Mouse (Mus musculus): ENCODE measurements around the gene Zmym5. TPM values are rescaled to one million over a fixed set of nuclear protein-coding genes. Genes with fewer than 3 reads are reported as not detected.
"Not testable (repeated sequence)": the region's sequence is repeated elsewhere in the genome, so short reads cannot be mapped to it uniquely, and the experiment has no call there.

The Zmym5 gene
- polyA plus RNA-seq, 2 experiments: 22.0 to 32.9 TPM

DNA sequence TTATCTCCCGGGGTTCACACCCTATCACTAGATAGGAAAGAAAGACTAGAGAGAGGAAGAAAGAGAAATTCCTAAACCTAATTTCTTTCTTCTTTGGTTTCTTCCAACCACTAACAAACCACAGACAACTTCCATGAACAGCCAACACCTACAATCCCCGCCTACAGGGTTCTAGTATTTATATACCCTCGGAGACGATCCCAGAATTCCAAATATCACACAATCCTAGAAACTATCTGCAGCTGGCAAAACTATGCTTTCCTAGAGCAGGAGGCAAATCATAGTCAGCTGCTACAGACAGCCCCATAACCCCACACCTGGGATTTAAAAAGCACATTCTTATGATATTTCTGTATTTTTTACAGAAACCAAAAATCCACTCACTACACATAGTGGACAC is 36.1 kb downstream of the Zmym5 start:
- no peak overlapping the region for H3K9ac ChIP-seq (ENCODE audit: low read depth, low read length, severe bottlenecking)
- H3K4me2 ChIP-seq (replicated peaks; ENCODE audit: low read depth, low read length, severe bottlenecking): peak overlapping the region; percentile 30; the same call in 1 of the 2 replicates
- H3K27ac ChIP-seq (replicated peaks; ENCODE audit: low read depth, low read length): no peak overlapping the region
- H3K9me3 ChIP-seq (ENCODE audit: control insufficient read depth, low read length): no peaks in the 10 kb centered on the region
- peaks cover 20% of the 10 kb centered on the region for H3K4me1 ChIP-seq (ENCODE audit: control insufficient read depth, insufficient read depth, low read length)
- no peak for ATAC-seq (ENCODE audit: low FRiP score, low read depth)
- WGBS: 55% methylated on average over 4 of the region's 4 CpGs
- no peak for TF ChIP-seq POLR2A (IDR thresholded peaks at IDR 0.05; ENCODE audit: borderline replicate concordance, extremely low read depth, insufficient read depth, insufficient read length)
- no peaks in the 10 kb centered on the region for H3K27me3 ChIP-seq (ENCODE audit: control insufficient read depth, insufficient read depth, low read length)
- DNase-seq (ENCODE audit: low spot score): peak; percentile 14
- H3K4me3 ChIP-seq (replicated peaks; ENCODE audit: low read length): peak overlapping the region; percentile 16
- H3K36me3 ChIP-seq (ENCODE audit: control insufficient read depth, insufficient read depth, low read length): peaks cover 18% of the 10 kb centered on the region

DNA sequence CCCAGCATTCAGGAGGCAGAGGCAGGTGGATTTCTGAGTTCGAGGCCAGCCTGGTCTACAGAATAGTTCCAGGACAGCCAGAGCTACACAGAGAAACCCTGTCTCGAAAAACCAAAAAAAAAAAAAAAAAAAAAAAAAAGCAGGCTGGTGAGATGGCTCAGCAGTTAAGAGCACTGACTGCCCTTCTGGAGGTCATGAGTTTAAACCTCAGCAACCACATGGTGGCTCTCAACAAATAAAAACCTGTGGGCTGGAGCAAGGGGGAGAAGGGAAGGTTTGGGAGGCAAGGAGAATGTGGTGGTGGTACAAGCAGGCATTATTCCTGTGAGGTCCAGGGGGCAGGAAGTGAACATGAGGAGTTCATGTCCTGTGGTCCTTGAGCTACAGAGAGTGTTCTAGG is 45.1 kb downstream of the Zmym5 start:
- ATAC-seq (ENCODE audit: low FRiP score, low read depth); H3K27me3 ChIP-seq (ENCODE audit: control insufficient read depth, insufficient read depth, low read length); H3K9me3 ChIP-seq (ENCODE audit: control insufficient read depth, low read length); H3K4me1 ChIP-seq (ENCODE audit: control insufficient read depth, insufficient read depth, low read length); DNase-seq (ENCODE audit: low spot score); H3K4me2 ChIP-seq (replicated peaks; ENCODE audit: low read depth, low read length, severe bottlenecking); H3K9ac ChIP-seq (ENCODE audit: low read depth, low read length, severe bottlenecking); H3K4me3 ChIP-seq (replicated peaks; ENCODE audit: low read length); H3K27ac ChIP-seq (replicated peaks; ENCODE audit: low read depth, low read length): not testable (repeated sequence)
- WGBS: 88% methylated on average over 2 of the region's 2 CpGs
- peaks cover 52% of the 10 kb centered on the region for H3K36me3 ChIP-seq (ENCODE audit: control insufficient read depth, insufficient read depth, low read length)

DNA sequence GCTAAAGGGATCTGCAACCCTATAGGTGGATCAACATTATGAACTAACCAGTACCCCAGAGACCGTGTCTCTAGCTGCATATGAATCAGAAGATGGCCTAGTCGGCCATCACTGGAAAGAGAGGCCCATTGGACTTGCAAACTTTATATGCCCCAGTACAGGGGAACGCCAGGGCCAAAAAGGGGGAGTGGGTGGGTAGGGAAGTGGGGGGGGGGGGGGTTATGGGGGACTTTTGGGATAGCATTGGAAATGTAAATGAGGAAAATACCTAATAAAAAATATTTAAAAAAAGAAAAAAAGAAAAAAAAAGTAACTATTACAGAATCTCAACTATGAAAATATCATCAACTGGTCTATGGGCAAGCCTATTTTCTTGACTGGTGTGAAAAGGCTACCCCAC is 46.4 kb downstream of the Zmym5 start:
- H3K4me2 ChIP-seq (replicated peaks; ENCODE audit: low read depth, low read length, severe bottlenecking); DNase-seq (ENCODE audit: low spot score); H3K9ac ChIP-seq (ENCODE audit: low read depth, low read length, severe bottlenecking); H3K4me1 ChIP-seq (ENCODE audit: control insufficient read depth, insufficient read depth, low read length); H3K9me3 ChIP-seq (ENCODE audit: control insufficient read depth, low read length); ATAC-seq (ENCODE audit: low FRiP score, low read depth); H3K27me3 ChIP-seq (ENCODE audit: control insufficient read depth, insufficient read depth, low read length); H3K27ac ChIP-seq (replicated peaks; ENCODE audit: low read depth, low read length); H3K4me3 ChIP-seq (replicated peaks; ENCODE audit: low read length): not testable (repeated sequence)
- WGBS: 91% methylated on average over 2 of the region's 3 CpGs
- H3K36me3 ChIP-seq (ENCODE audit: control insufficient read depth, insufficient read depth, low read length): peaks cover 53% of the 10 kb centered on the region

DNA sequence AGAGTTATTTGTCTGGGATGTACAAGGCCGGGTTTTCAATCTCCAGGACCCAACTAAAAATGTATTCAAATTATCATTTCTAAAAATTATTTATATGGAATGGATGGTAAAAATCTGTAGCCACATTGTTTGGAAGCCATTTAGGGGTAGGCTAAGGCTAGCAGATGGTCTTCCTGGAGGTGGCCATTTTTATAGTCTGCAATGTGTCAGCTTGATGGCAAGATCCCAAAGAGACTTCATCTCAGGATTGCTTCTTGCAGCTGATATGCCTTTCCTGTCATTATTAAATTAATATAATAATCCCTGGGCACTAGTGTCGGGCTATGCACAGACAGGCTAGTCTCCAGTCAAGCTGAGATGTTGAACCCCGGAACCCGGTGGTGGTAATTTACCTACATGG is 60.2 kb downstream of the Zmym5 start:
- H3K9ac ChIP-seq (ENCODE audit: low read depth, low read length, severe bottlenecking): no peak overlapping the region
- WGBS: 94% methylated on average over 4 of the region's 4 CpGs
- peaks cover 60% of the 10 kb centered on the region for H3K36me3 ChIP-seq (ENCODE audit: control insufficient read depth, insufficient read depth, low read length)
- ATAC-seq (ENCODE audit: low FRiP score, low read depth) (no peak), DNase-seq (ENCODE audit: low spot score) (no peak)
- TF ChIP-seq POLR2A (IDR thresholded peaks at IDR 0.05; ENCODE audit: borderline replicate concordance, extremely low read depth, insufficient read depth, insufficient read length): no peak
- no peaks in the 10 kb centered on the region for H3K27me3 ChIP-seq (ENCODE audit: control insufficient read depth, insufficient read depth, low read length)
- no peaks in the 10 kb centered on the region for H3K9me3 ChIP-seq (ENCODE audit: control insufficient read depth, low read length)
- H3K4me1 ChIP-seq (ENCODE audit: control insufficient read depth, insufficient read depth, low read length): no peaks in the 10 kb centered on the region
- H3K4me3 ChIP-seq (replicated peaks; ENCODE audit: low read length): no peak overlapping the region
- no peak overlapping the region for H3K27ac ChIP-seq (replicated peaks; ENCODE audit: low read depth, low read length)
- no peak overlapping the region for H3K4me2 ChIP-seq (replicated peaks; ENCODE audit: low read depth, low read length, severe bottlenecking)

Other genes starting within 250 kb of the Zmym5 start
- 5.6 and 9.8 TPM in 2 replicates for gene Cenpj, start 236.3 kb downstream of the Zmym5 start, polyA plus RNA-seq (2012; rRNA removed)
- gene Cenpj, start 236.3 kb downstream of the Zmym5 start, polyA plus RNA-seq (2014; fragmentation: Nextera tagmentation; extraction: Ambion mirVana): 8.0 and 8.6 TPM in 2 replicates
- gene Parp4, start 236.1 kb downstream of the Zmym5 start, polyA plus RNA-seq (2012; rRNA removed): 4.7 and 5.2 TPM in 2 replicates
- gene Parp4, start 236.1 kb downstream of the Zmym5 start, polyA plus RNA-seq (2014; fragmentation: Nextera tagmentation; extraction: Ambion mirVana): 3.9 TPM in 2 replicates
- 22.3 and 23.4 TPM in 2 replicates for gene Mphosph8, start 143.5 kb downstream of the Zmym5 start, polyA plus RNA-seq (2012; rRNA removed)
- 24.5 and 29.1 TPM in 2 replicates for gene Mphosph8, start 143.5 kb downstream of the Zmym5 start, polyA plus RNA-seq (2014; fragmentation: Nextera tagmentation; extraction: Ambion mirVana)
- gene Pspc1, start 33.4 kb downstream of the Zmym5 start, polyA plus RNA-seq (2012; rRNA removed): 27.1 and 41.5 TPM in 2 replicates
- gene Pspc1, start 33.4 kb downstream of the Zmym5 start, polyA plus RNA-seq (2014; fragmentation: Nextera tagmentation; extraction: Ambion mirVana): 23.8 and 26.4 TPM in 2 replicates
- 29.8 and 50.8 TPM in 2 replicates for gene Zmym2, start 74.9 kb upstream of the Zmym5 start, polyA plus RNA-seq (2012; rRNA removed)
- 39.1 and 40.8 TPM in 2 replicates for gene Zmym2, start 74.9 kb upstream of the Zmym5 start, polyA plus RNA-seq (2014; fragmentation: Nextera tagmentation; extraction: Ambion mirVana)
- gene Gja3, start 246.4 kb upstream of the Zmym5 start, polyA plus RNA-seq (2012; rRNA removed): 4.1 and 4.7 TPM in 2 replicates
- 6.8 and 7.6 TPM in 2 replicates for gene Gja3, start 246.4 kb upstream of the Zmym5 start, polyA plus RNA-seq (2014; fragmentation: Nextera tagmentation; extraction: Ambion mirVana)

Measured in limb, embryonic 14.5 days (tissue).